Mouse (Mus musculus) megakaryocyte-erythroid progenitor cell, adult 5-6 weeks (primary cell): ENCODE data around the gene Scai. TPM values are rescaled to one million over a fixed set of nuclear protein-coding genes. Genes with fewer than 3 reads are reported as not detected.

Experiments used
- ATAC-seq: replicated peaks from 2 replicates; pipeline ENCODE4 v1.8.0; 2016; ENCODE audit warnings: mild to moderate bottlenecking, inconsistent platforms; ENCODE audit not compliant: severe bottlenecking, poor library complexity, low FRiP score, low TSS enrichment
- total RNA-seq, 2 experiments: library from RNA; stranded (forward) in 1 of 2; stranded (reverse) in 1 of 2; fragments of 200-1000, 215-1000 nt in 1 of 2; fragments of >200 nt in 1 of 2; fragmentation: Nextera tagmentation in 1 of 2; gene quantifications; 2 replicates each; pipeline ENCODE4 v1.2.3; 2014 to 2017

Gene Scai
- total RNA-seq (2014; fragmentation: Nextera tagmentation): 6.6 and 24.4 TPM in 2 replicates
- 6.0 and 12.0 TPM in 2 replicates for total RNA-seq (2017)

DNA sequence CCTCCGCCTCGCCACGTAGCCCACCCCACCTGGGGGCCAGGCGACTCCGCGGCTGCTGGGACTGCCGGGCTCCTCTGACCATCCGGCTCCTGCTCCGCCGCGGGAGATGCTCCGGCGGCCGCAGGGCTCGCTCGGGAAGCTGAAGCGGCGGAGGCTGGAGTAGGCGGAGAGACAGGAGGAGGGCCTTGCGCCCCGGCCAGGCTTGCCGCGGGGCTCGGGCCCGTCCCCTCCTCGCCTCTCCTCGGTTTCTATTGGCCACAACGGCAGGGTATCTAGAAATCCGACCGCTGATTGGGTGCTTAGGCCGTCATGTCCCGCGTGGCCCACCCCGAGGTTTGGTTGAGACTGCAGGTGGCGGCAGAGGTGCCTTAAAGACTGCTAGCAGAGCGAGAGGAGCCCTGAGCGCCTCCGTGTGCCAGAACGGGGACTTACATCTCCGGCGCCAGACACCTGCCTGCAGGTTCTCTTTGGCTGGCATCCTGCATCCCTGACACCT lies at the start of gene Scai:
Gene Scai (minus strand): TSS at position 174 of the 496 bp plus-strand sequence.
- peak; percentile 99 for ATAC-seq

DNA sequence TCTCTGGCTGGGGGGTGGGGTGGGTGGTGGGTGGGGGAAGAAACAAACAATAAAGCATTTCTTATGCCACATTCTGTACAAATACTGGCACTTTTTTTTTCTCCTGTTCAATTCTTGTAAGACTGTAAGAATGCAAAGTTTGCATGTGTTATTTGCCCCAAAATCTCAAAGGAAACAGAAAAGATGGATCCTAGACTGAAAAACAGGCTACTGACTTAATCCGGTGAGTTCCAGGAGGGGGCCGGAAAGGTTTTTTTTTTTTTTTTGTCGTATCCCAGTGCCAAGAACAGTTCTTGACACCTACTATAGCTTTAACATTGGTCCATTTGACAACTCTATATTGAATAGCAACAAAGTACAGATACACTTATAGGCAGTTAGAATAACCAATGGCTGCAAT lies 36.2 kb upstream of the Scai start:
- no peak for ATAC-seq

DNA sequence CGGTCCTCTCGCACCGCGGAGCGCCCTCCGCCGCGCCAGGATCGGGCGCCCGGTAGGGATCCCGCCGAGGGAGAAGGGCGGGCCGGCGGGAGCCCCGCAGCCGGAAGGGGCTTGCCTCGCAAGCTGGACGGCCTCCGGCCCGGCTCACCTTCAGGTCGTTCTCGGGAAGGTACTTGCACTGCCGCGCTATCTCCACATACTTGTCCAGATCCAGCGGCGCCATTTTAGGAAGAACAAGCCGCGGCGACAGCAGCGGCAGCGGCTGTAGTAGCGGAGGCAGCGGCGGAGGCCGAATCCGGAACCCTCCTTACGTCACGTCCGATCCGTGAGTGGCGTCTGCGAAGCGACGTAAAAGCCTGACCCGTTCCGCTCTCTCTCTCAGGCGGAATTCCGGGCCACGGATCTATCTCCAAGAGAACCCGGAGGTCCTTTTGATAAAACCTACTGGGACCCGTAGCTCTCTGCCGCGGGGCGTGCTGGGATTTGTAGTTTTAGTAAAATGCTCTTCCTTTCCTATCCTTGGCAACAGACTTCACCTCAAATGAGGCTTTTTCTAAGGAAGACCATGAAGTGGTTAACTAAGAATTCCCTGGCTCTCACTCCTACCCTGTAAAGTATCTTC lies 35.6 kb upstream of the Scai start, which contains the start of gene Ppp6c:
Gene Ppp6c (minus strand): TSS at position 433 of the 622 bp plus-strand sequence.
- ATAC-seq: peak; percentile 95

- peak; percentile 69 for ATAC-seq
Observed at GRCm38 (mm10) chr2:39225331-39226018, 34.9 kb upstream of the Scai start.

- ATAC-seq: no peak
Observed at GRCm38 (mm10) chr2:39224621-39225020, 34.1 kb upstream of the Scai start.

- ATAC-seq: no peak
Observed at GRCm38 (mm10) chr2:39220010-39220409, 29.5 kb upstream of the Scai start.

GRCm38 (mm10) chr2:39219034-39219433 lies 28.5 kb upstream of the Scai start:
- no peak for ATAC-seq

DNA sequence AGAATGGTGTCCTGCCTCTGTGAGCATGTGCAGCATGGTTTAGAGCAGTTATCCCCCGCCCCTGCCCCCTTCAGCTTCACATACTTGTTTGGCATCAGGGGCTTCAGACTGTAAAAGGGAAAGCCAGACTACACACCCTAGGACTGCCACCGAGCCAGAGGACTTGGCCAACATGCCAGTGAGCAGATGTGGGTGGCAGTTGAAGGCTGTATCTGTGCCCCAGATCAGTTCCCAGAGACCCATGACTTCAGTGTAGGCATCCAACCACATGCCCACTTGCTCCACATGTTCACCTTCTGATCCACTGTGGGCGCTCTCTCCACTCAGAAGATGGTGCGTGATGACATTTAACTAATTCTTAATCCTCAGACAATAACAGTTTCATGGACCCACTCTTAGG lies 26.6 kb upstream of the Scai start:
- ATAC-seq: peak; percentile 71

DNA sequence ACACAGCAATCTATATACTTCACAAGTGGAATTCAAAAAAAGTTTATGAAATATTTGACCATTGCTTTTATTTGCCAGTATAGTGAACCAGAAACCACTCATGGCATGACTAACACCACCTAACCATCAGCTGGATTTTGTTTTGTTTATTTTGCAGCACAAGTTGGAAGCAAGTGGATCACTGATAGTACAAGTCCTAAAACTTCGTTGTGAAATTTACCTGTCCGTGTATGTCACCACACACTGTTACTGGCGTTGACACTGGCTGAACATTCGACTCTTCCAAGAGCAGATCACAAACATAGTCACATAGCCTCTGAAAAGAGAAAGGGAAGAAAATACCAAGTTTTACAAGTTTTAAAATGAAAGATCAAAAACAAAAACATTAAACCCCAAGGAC lies 20.2 kb upstream of the Scai start:
- no peak for ATAC-seq

- no peak for ATAC-seq
Observed at GRCm38 (mm10) chr2:39203359-39203758, 12.8 kb upstream of the Scai start.

GRCm38 (mm10) chr2:39194809-39195208 lies 4.3 kb upstream of the Scai start:
- no peak for ATAC-seq

DNA sequence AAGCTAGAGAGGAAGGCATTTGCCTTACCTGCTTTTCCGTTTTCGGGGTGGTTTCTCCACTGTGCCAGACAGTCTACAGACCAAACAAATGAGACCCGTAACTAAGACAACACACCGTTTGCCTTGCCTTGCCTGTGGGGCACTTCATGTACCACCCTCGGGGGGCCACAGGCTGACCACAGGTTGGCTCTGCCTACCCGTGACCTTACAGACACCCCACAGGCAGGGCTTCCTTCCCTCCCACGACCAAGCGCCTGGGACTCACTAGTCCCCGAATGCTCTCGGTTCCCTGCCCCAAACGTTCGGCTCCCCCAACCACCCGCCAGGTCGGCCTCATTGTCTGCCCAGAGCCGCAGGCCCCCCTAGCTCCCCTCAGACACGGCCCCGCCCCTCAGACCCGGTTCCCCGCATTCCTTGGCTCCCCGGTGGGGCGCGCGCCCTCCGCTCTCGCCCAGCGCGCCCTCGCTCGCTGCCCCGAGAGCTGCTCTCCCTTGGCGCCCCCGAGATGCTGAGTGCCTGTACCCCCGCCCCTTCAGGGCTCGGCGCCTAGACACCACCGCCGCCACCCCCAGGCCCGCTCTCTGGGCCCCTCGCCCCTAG lies 473 bp downstream of the Scai start:
- ATAC-seq: peak; percentile 43

- ATAC-seq: no peak
Observed at GRCm38 (mm10) chr2:39185942-39186341, 4.6 kb downstream of the Scai start.

- no peak for ATAC-seq
Observed at GRCm38 (mm10) chr2:39183587-39183986, 6.9 kb downstream of the Scai start.

DNA sequence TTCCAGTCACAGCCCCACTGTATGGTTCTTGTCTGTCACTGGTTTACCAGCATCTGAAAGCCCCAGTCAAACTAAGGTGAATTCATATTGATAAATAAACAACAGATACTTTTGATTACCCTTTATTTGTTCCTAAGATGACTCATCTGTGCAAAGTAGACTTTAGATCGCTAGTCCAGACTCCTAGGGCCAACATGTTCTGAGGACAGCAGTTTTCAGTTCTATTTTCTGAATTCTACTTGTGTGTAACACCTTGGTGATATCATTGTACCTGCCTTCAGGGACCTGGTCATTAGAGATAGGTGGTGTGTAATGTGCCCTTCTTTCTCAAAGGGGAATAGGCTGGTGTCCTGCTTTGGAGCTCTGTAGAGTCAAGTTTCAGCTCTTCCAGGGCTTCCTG lies 29.5 kb downstream of the Scai start:
- ATAC-seq: no peak

DNA sequence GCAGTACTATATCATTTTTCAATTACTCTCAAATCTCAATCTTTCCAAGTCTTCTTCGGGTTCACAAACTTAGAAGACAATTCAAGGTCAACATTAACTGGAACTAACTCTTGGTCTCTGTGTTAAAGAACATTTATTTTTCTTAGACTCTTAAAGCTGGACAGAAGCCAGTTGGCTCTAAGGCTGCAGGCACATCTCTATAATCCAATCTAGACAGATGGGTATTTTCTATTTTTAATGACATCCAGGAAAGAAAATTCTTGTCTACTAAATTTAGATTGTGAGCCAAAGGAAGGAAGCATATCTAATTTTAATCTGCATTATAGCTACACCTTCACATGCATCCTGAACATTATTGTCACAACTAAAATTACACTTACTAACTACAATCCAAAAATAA lies 32.6 kb downstream of the Scai start:
- no peak for ATAC-seq

GRCm38 (mm10) chr2:39156821-39157220 lies 33.7 kb downstream of the Scai start:
- no peak for ATAC-seq

- no peak for ATAC-seq
Observed at GRCm38 (mm10) chr2:39150943-39151342, 39.6 kb downstream of the Scai start.

DNA sequence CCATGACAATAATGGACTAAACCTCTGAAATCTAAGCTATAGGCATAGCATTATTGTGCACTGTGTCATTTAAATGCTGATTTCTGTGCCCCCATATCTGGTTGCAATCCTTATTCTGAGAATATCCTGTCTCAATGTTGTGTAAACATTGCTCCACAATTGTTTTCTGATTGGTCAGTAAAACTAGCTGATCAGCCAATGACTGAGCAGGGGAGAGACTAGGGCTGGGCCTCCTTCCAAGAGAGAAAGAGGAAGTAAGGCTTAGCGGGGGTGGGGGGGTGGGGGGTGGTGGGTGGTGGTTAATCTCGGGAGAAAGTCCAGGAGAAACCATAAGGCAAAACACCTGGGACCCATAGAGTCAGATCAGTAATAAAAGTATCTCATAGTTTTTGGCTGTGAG lies 42.5 kb downstream of the Scai start:
- ATAC-seq: peak; percentile 83

GRCm38 (mm10) chr2:39146469-39146868 lies 44.1 kb downstream of the Scai start:
- ATAC-seq: no peak
